Mouse (Mus musculus): ENCODE data around the gene Timmdc1. TPM values are rescaled to one million over a fixed set of nuclear protein-coding genes. Genes with fewer than 3 reads are reported as not detected.

The Timmdc1 gene
- polyA plus RNA-seq, 1 experiment from 2014 or later = 36.6 TPM

- Histone ChIP-seq H3K9ac (replicated peaks; ENCODE audit: low read depth, low read length) (no peak overlapping the region), H3K27me3 (replicated peaks; ENCODE audit: control insufficient read depth, insufficient read depth, low read length) (no peaks in the 10 kb centered on the region), H3K27ac (ENCODE audit: low read length) (no peak overlapping the region), H3K4me1 (replicated peaks; ENCODE audit: control insufficient read depth, insufficient read depth, low read length) (no peaks in the 10 kb centered on the region), H3K4me3 (replicated peaks; ENCODE audit: low read length) (no peak overlapping the region), H3K36me3 (ENCODE audit: control insufficient read depth, insufficient read depth) (no peaks in the 10 kb centered on the region), H3K9me3 (ENCODE audit: control insufficient read depth, low read length) (no peaks in the 10 kb centered on the region), H3K4me2 (ENCODE audit: low read length) (no peak overlapping the region)
- WGBS = 74% methylated on average over 6 of the region's 6 CpGs
- no peak for ATAC-seq
Measured at GRCm38 (mm10) chr16:38458600-38459280, 63.7 kb downstream of the Timmdc1 start.

- Histone ChIP-seq H3K9me3 (ENCODE audit: control insufficient read depth, low read length) (no peaks in the 10 kb centered on the region), H3K36me3 (ENCODE audit: control insufficient read depth, insufficient read depth) (no peaks in the 10 kb centered on the region), H3K4me1 (replicated peaks; ENCODE audit: control insufficient read depth, insufficient read depth, low read length) (no peaks in the 10 kb centered on the region; the same call in 1 of the 2 replicates), H3K4me3 (replicated peaks; ENCODE audit: low read length) (no peak overlapping the region), H3K27ac (ENCODE audit: low read length) (no peak overlapping the region), H3K4me2 (ENCODE audit: low read length) (no peak overlapping the region), H3K9ac (replicated peaks; ENCODE audit: low read depth, low read length) (no peak overlapping the region), H3K27me3 (replicated peaks; ENCODE audit: control insufficient read depth, insufficient read depth, low read length) (no peaks in the 10 kb centered on the region)
- WGBS = 72% methylated on average over 11 of the region's 11 CpGs
- no peak for ATAC-seq
Measured at GRCm38 (mm10) chr16:38456812-38457567, 65.5 kb downstream of the Timmdc1 start.

GRCm38 (mm10) chr16:38455511-38456418, 66.7 kb downstream of the Timmdc1 start, which contains the start of gene Cd80:
Gene Cd80, plus strand, starts transcription at chr16:38455561.
- no peaks in the 10 kb centered on the region for H3K36me3 ChIP-seq (ENCODE audit: control insufficient read depth, insufficient read depth)
- no peaks in the 10 kb centered on the region for H3K9me3 ChIP-seq (ENCODE audit: control insufficient read depth, low read length)
- no peak for ATAC-seq
- WGBS = 77% methylated on average over 13 of the region's 17 CpGs
- no peaks in the 10 kb centered on the region for H3K27me3 ChIP-seq (replicated peaks; ENCODE audit: control insufficient read depth, insufficient read depth, low read length)
- H3K4me3 ChIP-seq (replicated peaks; ENCODE audit: low read length) = no peak within 1 kb of the TSS
- no peak within 1 kb of the TSS for H3K27ac ChIP-seq (ENCODE audit: low read length)
- H3K9ac ChIP-seq (replicated peaks; ENCODE audit: low read depth, low read length) = no peak within 1 kb of the TSS
- peaks cover 10% of the 10 kb centered on the region for H3K4me1 ChIP-seq (replicated peaks; ENCODE audit: control insufficient read depth, insufficient read depth, low read length)
- no peak within 1 kb of the TSS for H3K4me2 ChIP-seq (ENCODE audit: low read length)

- ATAC-seq = no peak
- WGBS = 77% methylated on average over 11 of the region's 11 CpGs
Measured at GRCm38 (mm10) chr16:38454533-38455254, 67.8 kb downstream of the Timmdc1 start.

GRCm38 (mm10) chr16:38453952-38454351, 68.5 kb downstream of the Timmdc1 start:
- 90% methylated on average over 4 of the region's 4 CpGs for WGBS
- H3K4me1 ChIP-seq (replicated peaks; ENCODE audit: control insufficient read depth, insufficient read depth, low read length) = peaks cover 14% of the 10 kb centered on the region
- H3K27ac ChIP-seq (ENCODE audit: low read length) = no peak overlapping the region
- no peak overlapping the region for H3K4me2 ChIP-seq (ENCODE audit: low read length)
- no peaks in the 10 kb centered on the region for H3K9me3 ChIP-seq (ENCODE audit: control insufficient read depth, low read length)
- H3K4me3 ChIP-seq (replicated peaks; ENCODE audit: low read length) = no peak overlapping the region
- H3K9ac ChIP-seq (replicated peaks; ENCODE audit: low read depth, low read length) = no peak overlapping the region
- peaks cover 2% of the 10 kb centered on the region; the same call in 1 of the 2 replicates for H3K36me3 ChIP-seq (ENCODE audit: control insufficient read depth, insufficient read depth)
- H3K27me3 ChIP-seq (replicated peaks; ENCODE audit: control insufficient read depth, insufficient read depth, low read length) = no peaks in the 10 kb centered on the region
- ATAC-seq = no peak

More at GRCm38 (mm10) chr16:38454533-38455254, 67.8 kb downstream of the Timmdc1 start:
- no peak overlapping the region for H3K4me3 ChIP-seq (replicated peaks; ENCODE audit: low read length)
- H3K9me3 ChIP-seq (ENCODE audit: control insufficient read depth, low read length) = no peaks in the 10 kb centered on the region
- no peak overlapping the region for H3K9ac ChIP-seq (replicated peaks; ENCODE audit: low read depth, low read length)
- no peaks in the 10 kb centered on the region for H3K36me3 ChIP-seq (ENCODE audit: control insufficient read depth, insufficient read depth)
- no peak overlapping the region for H3K27ac ChIP-seq (ENCODE audit: low read length)
- peaks cover 14% of the 10 kb centered on the region for H3K4me1 ChIP-seq (replicated peaks; ENCODE audit: control insufficient read depth, insufficient read depth, low read length)
- H3K4me2 ChIP-seq (ENCODE audit: low read length) = no peak overlapping the region
- no peaks in the 10 kb centered on the region for H3K27me3 ChIP-seq (replicated peaks; ENCODE audit: control insufficient read depth, insufficient read depth, low read length)

- Histone ChIP-seq H3K4me1 (replicated peaks; ENCODE audit: control insufficient read depth, insufficient read depth, low read length) (peaks cover 14% of the 10 kb centered on the region), H3K36me3 (ENCODE audit: control insufficient read depth, insufficient read depth) (peaks cover 2% of the 10 kb centered on the region; the same call in 1 of the 2 replicates), H3K27me3 (replicated peaks; ENCODE audit: control insufficient read depth, insufficient read depth, low read length) (no peaks in the 10 kb centered on the region), H3K4me2 (ENCODE audit: low read length) (peak overlapping the region; percentile 57), H3K27ac (ENCODE audit: low read length) (peak overlapping the region; percentile 84), H3K4me3 (replicated peaks; ENCODE audit: low read length) (peak overlapping the region; percentile 93), H3K9ac (replicated peaks; ENCODE audit: low read depth, low read length) (peak overlapping the region; percentile 100), H3K9me3 (ENCODE audit: control insufficient read depth, low read length) (no peaks in the 10 kb centered on the region)
- ATAC-seq = no peak; the same call in 1 of the 2 replicates
- 27% methylated on average over 3 of the region's 3 CpGs for WGBS
Measured at GRCm38 (mm10) chr16:38453203-38453553, 69.3 kb downstream of the Timmdc1 start.

- Histone ChIP-seq H3K27ac (ENCODE audit: low read length) (peak within 1 kb of the TSS; percentile 84), H3K4me2 (ENCODE audit: low read length) (peak within 1 kb of the TSS; percentile 57), H3K36me3 (ENCODE audit: control insufficient read depth, insufficient read depth) (peaks cover 2% of the 10 kb centered on the region; the same call in 1 of the 2 replicates), H3K9ac (replicated peaks; ENCODE audit: low read depth, low read length) (peak within 1 kb of the TSS; percentile 100), H3K27me3 (replicated peaks; ENCODE audit: control insufficient read depth, insufficient read depth, low read length) (no peaks in the 10 kb centered on the region), H3K9me3 (ENCODE audit: control insufficient read depth, low read length) (no peaks in the 10 kb centered on the region), H3K4me3 (replicated peaks; ENCODE audit: low read length) (peak within 1 kb of the TSS; percentile 93), H3K4me1 (replicated peaks; ENCODE audit: control insufficient read depth, insufficient read depth, low read length) (peaks cover 14% of the 10 kb centered on the region)
- WGBS = 1% methylated on average over 41 of the region's 61 CpGs
- ATAC-seq = peak; percentile 99
Measured at GRCm38 (mm10) chr16:38452442-38453202, 69.8 kb downstream of the Timmdc1 start, which contains the start of gene Adprh. Gene Adprh, minus strand, starts transcription at chr16:38452703.
